Mouse (Mus musculus) left cerebral cortex, adult 18-20 months (tissue): ENCODE results near the gene Dop1b. TPM values are rescaled to one million over a fixed set of nuclear protein-coding genes. Genes with fewer than 3 reads are reported as not detected.
"Not testable (repeated sequence)": the region's sequence is repeated elsewhere in the genome, so short reads cannot be mapped to it uniquely, and the experiment has no call there.

Experiments
- DNase-seq, 2 experiments: peaks; one replicate each; pipeline ENCODE4 v3.0.0; 2021 to 2022; ENCODE audit warnings: low spot score in 2 of 2, mixed read lengths in 1 of 2
- long read RNA-seq, 2 experiments: library from polyadenylated mRNA; stranded (forward); transcript quantifications; one replicate each; pipeline ENCODE4 v2.0.0; 2021
- total RNA-seq, 2 experiments: library from RNA; stranded (reverse); gene quantifications; 2 replicates each; pipeline ENCODE4 v1.2.3; 2021

Dop1b gene
- total RNA-seq, result 10 to 100 TPM; 86.3 to 90.5 TPM
- long read RNA-seq, experiment 1, partial matches to known transcripts, result 12 of 23 reads
- long read RNA-seq, experiment 1, other reads (novel, unspliced or antisense), result 11 of 23 reads
- long read RNA-seq, experiment 2, full-length matches to known transcripts, result 3 of 21 reads
- long read RNA-seq, experiment 2, partial matches to known transcripts, result 11 of 21 reads
- long read RNA-seq, experiment 2, other reads (novel, unspliced or antisense), result 7 of 21 reads

DNA sequence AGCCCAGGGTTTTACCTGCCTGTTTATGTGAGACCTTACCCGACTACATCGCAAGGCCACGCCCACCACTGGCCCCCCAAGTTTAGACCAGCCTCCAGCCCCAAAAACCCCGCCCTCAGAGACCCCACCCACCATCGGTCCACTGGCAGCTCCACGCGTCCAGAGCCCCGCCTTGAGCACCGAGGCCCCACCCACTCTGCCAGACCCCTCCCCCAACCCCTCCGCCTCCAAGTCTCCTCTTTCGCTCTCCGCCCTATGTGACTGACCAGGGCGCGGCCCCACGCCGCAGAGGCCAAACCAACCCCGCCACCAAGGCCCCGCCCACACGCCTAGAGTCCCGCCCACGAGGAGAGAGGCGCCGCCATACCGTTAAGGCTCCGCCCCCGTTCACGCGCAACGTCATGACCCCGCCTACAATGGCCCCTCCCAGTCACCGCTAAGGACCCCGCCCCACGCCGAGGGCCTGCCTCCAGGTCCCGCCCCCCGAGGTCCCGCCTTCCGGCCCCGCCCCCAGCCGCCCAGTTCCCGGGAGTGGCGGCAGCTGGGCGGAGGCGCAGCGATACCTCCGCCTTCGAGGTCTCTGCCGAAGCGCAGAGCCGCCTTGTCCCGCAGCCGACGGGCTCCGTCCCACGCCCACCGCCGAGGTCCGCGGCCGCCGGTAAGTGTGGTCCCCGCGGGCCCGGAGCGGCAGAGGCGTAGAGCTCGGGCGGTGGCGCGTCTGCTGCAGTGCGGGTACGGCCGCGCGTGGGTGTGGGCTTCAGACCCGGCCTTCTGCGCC is at the start of gene Dop1b:
TSS of gene Dop1b (plus strand) at position 494 of the 778 bp plus-strand sequence.
- peak; percentile 97 to 98 for DNase-seq

DNA sequence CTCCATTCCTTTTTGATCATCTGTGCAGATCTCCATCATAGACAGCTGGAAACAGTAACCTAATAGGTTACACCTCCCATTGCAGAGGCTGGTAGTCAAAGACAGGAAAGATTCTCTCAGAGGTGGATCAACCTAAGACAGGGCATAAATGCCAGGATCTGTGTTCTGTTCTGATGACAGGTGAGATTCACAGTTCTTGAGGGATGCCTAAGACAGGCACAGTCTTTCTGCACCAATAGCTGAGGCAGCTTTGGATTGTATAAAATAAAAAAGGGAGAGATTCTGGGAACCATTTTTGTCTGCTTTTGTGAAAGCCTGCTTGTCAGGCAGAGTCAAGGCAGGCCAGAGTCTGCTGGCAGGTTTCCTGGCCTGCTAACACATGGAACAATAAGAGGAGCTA is 43.7 kb upstream of the Dop1b start:
- no peak for DNase-seq

DNA sequence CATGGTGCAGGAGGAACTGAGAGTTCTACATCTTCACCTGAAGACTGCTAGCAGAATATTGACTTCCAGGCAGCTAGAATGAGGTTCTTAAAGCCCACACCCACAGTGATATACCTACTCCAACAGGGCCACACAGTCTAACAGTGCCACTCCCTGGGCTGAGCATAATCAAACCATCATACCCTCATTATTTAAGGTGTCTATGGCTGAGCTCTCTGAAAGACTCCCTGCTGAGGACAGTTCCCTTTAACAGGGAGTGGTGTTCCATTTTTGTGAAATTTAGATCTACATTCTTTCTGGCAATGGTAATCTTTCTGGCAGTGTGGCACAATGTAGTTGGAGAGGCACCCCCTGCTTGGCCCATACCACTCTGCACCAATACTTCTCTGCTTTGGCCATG is 42.2 kb upstream of the Dop1b start:
- DNase-seq, result no peak

DNA sequence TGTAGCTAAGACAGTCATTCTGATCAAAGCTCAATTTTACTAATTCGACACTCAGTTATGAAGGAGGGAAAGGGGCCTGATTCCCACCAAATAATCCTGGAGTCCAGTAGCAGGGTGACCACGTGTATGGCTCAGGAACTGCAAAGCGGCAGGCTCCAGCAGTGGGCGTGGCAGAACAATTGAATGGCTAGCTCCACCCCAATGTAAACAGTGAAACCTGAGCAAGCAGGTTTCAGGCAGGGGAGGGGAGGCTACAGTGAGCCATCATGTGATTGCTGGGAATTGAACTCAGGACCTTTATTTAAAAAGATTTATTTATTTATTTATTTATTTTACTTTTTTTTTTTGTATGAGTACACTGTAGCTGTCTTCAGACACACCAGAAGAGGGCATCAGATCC is 41.2 kb upstream of the Dop1b start:
- DNase-seq, result not testable (repeated sequence)

DNA sequence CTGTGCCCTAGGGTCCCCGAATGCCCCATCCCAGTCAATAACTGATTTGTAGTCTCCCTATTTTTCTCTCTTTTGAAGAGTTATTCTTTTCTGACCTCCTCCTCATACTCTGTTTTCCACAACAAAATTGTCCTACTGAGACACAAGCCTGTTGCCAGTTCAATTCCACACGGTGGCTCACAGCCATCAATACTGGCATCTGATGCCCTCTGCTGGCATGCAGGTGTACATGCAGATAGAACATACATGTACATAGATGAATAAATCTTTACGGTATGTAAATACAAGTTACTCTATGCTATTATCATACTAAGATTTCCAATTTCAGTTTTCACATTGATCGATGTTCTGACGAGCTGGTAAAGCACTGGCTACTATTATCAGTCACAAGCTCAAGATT is 40.6 kb upstream of the Dop1b start:
- no peak for DNase-seq

DNA sequence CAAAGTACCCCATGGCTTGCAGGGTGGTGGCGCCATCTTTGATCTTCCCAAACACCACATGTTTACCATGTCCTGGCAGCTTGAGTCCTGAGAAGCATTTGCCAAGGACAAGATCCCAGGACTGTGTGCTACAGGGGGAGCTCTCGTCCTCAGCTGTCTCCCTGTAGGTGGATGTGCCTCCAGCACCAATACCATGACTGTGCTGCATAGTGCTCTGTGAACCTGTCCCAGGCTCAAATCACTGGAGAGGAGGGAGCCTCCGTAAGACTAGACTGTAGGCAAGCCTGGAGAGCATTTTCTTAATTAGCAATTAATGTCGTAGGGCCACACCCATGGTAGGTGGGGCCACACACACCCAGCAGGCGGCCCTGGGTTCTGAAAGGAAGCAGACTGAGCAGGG is 35.3 kb upstream of the Dop1b start:
- DNase-seq, result no peak

DNA sequence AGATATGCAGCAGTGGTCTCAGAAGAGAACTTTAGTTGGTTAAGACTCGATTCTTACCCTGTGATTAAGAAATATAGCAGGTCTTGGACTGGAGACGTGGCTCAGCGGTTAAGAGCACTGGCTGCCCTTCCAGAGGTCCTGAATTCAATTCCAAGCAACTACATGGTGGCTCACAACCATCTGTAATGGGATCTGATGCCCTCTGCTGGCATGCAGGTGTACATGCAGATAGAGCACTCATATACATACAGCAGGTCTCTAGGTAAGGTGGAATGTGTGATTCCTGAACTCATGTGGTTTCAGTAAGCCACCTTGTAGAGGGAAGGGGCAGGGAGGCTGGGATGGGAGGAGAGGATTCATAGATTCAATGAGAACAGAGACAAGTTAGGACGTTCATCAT is 33.5 kb upstream of the Dop1b start:
- DNase-seq, result no peak

DNA sequence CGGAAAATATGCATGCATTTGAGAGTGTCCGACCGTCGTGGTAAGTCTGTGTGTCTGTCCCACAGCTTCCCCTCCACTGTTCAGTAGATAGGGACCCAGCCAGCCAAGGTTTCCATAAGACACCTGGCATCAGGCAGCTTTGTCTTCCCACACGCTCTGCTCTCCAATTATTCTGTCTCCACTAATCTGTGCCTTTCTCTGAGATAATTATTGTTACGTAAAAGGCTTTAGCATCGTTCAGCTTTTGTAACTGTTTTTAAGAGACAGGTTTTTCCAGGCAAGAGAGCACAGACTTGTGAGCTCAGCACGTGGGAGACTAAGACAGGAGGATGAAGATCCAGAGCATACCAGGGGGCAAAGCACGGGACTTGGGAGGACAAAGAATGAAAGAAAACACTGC is 32.5 kb upstream of the Dop1b start:
- no peak for DNase-seq

DNA sequence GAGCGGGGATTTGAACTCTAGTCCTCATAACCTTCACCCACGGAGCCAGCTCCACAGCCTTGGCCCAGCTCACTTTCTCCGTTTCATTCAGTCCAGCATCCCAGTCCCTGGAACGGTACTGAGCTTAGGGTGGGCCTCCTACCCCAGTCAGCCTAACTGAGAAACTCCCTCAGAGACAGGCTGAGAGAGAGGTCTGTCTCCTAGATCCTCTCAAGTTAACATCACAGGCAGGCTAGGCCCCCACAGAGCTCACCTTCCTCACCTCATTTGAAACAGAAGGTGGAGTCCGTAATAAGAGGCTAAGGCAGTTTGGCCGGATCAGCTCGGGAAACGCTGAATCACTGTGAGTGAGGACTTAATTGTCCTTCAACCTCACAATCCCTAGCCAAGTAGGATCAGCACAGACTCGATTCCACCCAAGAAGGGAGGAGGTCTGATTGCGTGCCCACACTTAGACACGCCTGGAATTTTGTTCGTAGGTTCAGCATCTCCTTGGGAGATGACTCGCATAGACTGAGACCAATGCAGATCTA is 29.5 kb upstream of the Dop1b start:
- DNase-seq, result no peak

DNA sequence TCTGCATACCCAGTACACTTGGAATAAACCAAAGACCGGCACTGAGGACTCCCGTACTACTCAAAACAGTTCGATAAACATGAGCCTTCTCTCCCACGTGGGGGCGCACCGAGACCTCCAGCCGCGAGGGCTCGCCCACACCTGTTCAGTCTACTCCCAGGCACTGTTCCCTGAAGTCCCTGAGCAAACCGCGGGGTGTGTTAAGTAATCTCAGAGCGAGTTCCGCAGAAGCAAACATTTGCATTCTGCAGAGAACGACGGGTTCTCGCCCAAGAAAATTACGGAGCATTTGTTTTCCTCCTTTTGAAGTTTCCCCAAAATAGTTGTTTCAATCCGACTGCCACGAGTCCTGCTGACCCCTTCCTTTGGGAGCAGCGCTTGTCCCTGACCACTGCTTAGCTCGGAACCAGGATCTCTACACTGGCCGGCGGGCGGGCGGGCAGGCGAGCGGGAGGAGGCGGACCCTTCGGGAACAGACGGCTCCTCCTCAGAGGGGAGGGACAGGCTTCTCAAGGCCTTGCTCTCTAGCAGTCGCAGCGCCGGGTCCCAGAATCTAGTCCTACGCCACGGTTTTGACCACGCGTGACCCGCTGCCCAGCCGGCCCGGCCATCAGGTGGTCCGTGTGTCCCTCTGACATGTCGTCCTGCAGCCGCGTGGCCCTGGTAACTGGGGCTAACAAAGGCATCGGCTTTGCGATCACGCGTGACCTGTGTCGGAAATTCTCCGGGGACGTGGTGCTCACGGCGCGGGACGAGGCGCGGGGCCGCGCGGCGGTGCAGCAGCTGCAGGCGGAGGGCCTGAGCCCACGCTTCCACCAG is 28.8 kb upstream of the Dop1b start, which contains the start of gene Cbr3:
TSS of gene Cbr3 (plus strand) at position 527 of the 819 bp plus-strand sequence.
- DNase-seq, result peak; percentile 65 to 79

DNA sequence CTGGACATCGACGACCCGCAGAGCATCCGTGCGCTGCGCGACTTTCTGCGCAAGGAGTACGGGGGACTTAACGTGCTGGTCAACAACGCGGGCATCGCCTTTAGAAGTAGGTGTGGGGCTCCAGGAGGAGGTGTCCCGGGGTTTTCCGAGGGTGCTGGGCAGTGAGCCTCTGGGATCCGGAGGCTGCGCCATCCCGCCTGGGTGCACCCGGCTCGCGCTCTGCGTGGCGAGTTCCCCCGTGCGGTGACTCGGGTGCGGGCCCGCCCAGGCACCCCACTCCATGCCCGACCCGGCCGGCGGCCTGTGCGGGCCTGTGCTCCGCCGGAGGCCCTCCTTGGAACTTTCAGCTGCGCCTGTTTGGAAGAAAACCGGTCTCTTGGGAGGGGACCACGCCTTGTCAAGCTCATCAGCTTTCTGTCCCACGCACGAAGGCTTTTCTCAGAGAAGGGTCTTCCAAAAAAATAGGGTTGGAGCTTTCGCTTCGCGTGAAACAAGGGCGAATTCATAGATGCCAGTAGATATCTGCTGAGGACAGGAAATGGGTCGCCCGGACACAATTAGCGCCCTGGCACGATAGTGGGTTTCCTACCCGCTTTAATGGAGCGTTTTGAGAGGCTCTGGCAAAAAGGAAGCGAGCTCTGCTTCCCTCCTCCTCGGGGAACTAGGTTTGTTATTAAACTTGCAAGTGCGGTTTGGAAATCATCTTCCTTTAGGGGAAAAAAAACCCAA is 28.0 kb upstream of the Dop1b start:
- DNase-seq, result peak in 1 of 2 experiments; percentile 32

DNA sequence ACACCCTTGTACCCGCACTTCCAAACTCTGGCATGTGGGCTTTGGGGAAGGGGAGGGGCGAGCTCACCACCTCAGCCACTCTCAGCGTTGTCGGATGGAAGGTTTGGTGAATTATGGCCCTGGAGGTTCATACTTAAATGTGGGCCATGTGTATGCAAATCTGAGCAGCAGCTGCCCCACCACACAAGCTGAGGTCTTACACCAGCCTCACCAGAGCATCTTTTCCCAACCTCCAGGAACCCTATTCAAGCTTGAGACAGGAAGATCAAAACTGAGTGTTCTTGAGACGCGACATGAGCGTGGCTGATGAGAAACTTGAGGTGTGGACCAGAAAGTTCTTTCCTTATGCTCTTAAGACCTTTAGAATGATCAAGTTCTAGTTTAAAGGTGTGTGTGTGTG is 27.3 kb upstream of the Dop1b start:
- no peak for DNase-seq

DNA sequence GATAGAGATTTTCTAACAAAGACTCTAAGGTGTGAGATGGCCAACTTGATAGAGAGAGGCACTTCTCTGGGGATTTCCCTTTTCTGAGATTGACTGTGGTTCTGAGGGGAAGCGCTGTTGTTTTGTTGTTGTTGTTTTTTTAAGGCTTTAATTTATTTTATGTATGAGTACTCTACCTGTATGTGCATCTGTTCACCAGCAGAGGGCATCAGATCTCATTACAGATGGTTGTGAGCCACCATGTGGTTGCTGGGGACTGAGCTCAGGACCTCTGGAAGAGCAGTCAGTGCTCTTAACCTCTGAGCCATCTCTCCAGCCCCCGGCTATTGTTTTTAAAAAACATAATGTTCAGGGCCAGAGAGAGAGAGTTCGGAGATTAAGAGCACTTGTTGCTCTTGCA is 25.9 kb upstream of the Dop1b start:
- DNase-seq, result not testable (repeated sequence)

DNA sequence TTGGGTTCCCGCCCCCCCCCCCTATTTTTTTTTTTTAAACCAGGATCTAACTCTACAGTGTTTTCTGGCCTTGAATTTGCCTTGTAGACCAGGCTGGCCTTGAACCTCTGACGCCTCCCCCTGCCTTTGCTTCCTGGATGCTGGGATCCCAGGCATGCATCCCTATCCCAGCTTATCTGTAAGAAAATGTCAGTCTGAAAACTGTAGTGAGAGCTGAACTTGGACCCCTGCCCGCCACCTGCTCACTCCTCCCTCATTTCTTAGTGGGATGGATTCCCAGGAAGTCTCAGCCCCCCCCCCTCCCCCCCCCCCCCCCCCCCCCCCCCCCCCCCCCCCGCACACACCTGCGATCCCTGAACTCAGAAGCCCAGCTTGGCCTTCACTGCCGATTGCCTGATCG is 25.3 kb upstream of the Dop1b start:
- DNase-seq, result no peak

DNA sequence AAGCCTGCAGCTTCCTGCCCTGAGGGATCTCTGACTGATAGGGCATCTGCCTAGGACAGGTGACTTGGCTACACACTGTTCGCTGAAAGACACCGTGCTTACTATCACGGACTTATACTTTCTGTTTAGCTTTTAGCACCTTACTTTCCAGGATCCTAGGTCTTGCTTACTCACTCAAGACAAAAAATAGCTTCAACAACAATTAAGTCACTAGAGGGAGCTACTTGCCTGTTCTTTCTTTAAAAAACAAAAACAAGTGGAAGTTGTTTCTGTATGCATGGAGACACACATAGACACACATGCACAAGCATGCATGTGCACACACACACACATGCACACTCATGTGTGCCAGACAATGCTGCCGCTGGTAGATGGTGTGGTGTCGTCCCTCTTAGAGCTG is 24.8 kb upstream of the Dop1b start:
- DNase-seq, result no peak

DNA sequence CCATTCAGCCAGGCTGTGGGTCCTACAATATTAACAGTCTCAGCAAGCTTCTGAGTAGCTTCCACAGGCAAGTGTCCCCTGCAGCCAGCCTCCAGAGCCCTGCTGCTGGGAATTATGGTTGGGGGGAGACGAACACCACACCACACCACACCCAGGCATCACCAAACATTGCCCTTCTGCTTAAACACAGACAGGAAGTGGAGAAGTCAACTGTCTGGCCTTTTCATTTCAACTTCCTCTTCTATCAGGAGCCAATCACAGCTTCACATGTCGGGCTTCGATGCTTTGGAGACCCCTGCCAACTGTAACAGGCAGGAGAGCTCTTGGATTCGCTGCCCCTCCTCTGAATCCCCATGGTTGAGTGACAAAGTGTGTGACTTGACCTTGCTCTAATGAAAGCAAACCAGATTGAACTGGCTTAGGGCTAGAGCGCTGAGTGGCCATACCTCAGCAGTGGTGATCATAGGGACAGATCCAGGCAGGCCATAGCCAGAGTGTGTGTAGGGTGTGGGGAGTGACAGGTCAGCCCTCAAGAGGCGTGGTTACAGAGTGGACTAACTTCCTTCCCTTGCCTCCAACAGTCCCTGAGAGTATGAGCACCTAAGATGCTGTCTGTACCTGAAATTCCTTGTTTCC is 20.4 kb upstream of the Dop1b start:
- DNase-seq, result no peak

DNA sequence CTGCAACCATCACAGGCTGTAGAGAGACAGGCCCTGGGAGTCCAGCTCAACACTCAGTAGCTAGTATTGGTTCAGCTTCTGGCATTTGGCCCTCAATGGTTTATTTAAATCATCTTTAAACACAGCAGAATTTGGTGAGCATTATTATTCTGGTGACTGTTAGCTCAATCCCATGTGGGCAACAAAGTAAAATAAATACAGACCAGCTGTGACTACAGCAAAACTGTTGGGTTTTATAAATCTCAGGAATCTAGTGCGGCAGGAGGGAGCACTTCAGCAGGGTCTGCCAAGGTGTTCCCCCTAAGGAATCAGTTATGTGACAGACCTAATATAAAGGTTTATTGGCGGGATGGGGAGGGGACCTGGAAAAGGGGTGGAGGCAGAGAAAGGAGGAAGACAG is 19.0 kb upstream of the Dop1b start:
- no peak for DNase-seq

DNA sequence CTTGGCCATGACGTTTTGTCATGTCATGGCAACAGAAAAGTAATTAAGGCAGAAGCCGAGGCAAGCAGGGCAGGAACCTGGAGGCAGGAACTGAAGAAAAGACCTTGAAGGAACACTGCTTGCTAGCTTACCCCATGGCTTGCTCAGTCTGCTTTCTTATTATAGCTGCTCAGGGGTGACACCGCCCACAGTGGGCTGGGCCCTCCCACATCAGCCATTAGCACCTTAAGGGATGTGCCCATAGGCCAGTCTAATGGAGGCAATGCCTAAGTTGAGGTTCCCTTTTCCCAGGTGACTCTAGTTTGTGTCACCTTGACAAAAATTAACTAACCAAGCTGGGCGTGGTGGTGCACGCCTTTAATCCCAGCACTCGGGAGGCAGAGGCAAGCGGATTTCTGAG is 4.6 kb upstream of the Dop1b start:
- DNase-seq, result no peak

DNA sequence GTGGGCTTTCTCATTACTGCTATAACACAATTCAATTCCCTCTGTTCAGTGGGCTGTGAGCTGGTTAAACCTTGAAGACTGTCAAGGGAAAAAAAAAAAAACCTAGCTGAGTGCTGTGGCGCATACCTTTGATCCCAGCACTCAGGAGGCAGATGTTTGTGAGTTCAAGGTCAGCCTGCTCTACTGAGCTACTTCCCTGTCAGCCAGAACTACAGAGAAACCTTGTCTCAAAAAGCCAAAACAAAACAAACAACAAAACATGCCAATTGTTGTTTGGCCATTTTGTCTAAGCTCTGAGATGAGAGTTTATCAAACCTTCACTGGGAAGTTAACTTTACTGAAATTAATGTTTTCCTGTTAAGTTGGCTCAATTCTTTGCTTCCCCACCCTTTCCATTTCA is 2.5 kb upstream of the Dop1b start:
- DNase-seq, result no peak

DNA sequence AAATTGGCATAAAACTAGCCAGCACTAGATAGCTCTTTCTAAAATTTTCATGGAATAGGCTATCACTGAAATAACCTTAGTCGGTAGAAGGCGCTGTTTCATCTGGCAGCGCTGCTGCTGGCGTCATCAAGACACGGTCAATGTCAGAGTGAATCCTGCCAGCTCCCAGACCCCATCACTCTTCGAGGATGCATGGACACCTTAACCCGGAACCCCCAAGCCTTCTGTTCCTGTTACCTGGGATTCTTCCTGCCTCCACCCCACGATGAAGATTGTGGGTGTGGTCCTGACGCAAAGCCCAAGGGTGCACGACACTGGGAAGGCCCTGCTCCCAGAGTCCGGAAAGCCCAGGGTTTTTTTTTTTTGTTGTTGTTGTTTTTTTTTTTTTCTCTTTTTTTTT is 780 bp upstream of the Dop1b start:
- peak; percentile 77 to 82 for DNase-seq
